Mouse (Mus musculus) thymus, adult 2 months (tissue): Measurements from ENCODE around the gene Zdhhc5.

ENCODE experiments used
- CTCF ChIP-seq: fragments of 200-500 bp; IDR thresholded peaks from 2 replicates; pipeline ENCODE4 v1.5.1; 2012; ENCODE audit warnings: mild to moderate bottlenecking, control low read depth, low read length, moderate library complexity, borderline replicate concordance; ENCODE audit not compliant: control insufficient read depth, poor library complexity, insufficient read depth; ENCODE audit errors: extremely low read depth
- POLR2A ChIP-seq: fragments of 200-500 bp; IDR thresholded peaks from 2 replicates; pipeline ENCODE4 v1.6.1; 2012; ENCODE audit warnings: mild to moderate bottlenecking, low read length, control low read depth, moderate library complexity; ENCODE audit not compliant: control insufficient read depth, poor library complexity, insufficient read depth; ENCODE audit errors: extremely low read depth

DNA sequence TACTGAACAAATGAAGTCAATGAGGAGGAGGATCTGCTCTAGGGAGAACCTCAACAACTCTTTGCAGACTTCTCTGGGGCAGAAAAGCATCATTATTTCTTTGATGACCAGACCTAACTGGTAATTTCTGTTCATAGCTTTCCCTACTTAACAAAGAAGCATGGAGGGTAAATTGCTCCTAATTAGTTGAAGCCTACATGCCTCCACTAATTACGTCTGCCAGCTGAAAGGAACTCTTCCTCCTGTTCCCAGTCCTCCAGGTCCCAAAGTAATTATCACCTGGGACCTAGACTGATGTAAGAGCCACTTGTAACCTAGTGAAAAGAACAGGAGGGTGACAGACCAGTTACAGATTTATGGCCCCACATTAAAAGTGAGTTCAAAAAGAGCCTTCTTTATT is 7.5 kb downstream of the Zdhhc5 start:
- no peak for TF ChIP-seq CTCF
- no peak for TF ChIP-seq POLR2A
